Mouse (Mus musculus): ENCODE measurements around the gene Nos3. TPM values are rescaled to one million over a fixed set of nuclear protein-coding genes. Genes with fewer than 3 reads are reported as not detected.

Gene Nos3
- polyA plus RNA-seq, 1 experiment from 2014 or later: 27.3 TPM

DNA sequence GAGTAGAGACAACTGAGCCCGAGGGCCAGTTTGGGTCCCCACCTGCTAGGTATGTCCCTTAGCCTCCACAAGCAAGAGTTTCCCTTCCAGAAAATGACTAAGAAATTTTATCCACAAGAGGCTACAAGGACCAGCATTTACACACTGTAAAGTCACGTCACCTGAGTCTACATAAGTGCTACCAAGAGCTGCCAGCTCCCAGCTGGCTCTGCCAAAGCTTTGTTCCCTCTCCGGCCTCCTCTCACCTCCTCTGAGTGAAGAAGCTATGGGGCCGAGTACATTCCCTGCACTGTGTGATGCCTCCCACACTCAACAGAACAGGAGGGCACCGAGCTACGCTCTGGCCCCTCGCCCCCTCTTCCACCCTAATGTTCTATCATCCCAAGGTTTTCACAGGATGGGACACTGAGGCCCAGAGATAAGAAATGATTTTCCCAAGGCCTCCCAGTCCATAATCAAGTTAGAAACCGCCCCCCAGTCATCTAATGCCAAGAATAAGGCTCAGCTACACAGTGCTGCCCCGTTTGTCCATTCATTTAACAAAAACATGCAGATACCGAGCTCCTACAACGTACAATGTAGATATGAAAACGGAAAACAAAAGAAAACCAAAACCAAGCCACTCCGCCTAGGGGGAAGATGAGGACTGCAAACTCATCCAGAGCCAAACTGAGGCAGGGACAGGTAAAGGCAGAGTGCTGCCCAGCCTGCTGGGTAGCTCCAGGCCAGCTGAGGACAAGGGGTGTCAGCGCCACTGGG is 22.2 kb upstream of the Nos3 start:
- WGBS: 51% methylated on average over 14 of the region's 14 CpGs
- no peaks in the 10 kb centered on the region for H3K27me3 ChIP-seq (ENCODE audit: control insufficient read depth, insufficient read depth, low read length)
- peak overlapping the region; percentile 86 for H3K27ac ChIP-seq (ENCODE audit: low read length)
- H3K9ac ChIP-seq (ENCODE audit: low read length): peak overlapping the region; percentile 57
- H3K9me3 ChIP-seq (replicated peaks; ENCODE audit: control insufficient read depth, low read length): no peaks in the 10 kb centered on the region
- H3K36me3 ChIP-seq (ENCODE audit: control insufficient read depth, insufficient read depth): peaks cover 3% of the 10 kb centered on the region; the same call in 1 of the 2 replicates
- H3K4me2 ChIP-seq (ENCODE audit: low read depth, low read length): peak overlapping the region; percentile 29; the same call in 1 of the 2 replicates
- peaks cover 79% of the 10 kb centered on the region for H3K4me1 ChIP-seq (ENCODE audit: control insufficient read depth, insufficient read depth, low read length)
- 0 out of 2 replicates have a peak, but pooled peaks have one; percentile 14 for ATAC-seq (replicated peaks; ENCODE audit: extremely low read depth, insufficient read depth, low FRiP score)
- no peak overlapping the region for H3K4me3 ChIP-seq (ENCODE audit: low read length)

- Histone ChIP-seq H3K27me3 (ENCODE audit: control insufficient read depth, insufficient read depth, low read length) (no peaks in the 10 kb centered on the region), H3K36me3 (ENCODE audit: control insufficient read depth, insufficient read depth) (peaks cover 3% of the 10 kb centered on the region; the same call in 1 of the 2 replicates), H3K4me2 (ENCODE audit: low read depth, low read length) (no peak overlapping the region), H3K9me3 (replicated peaks; ENCODE audit: control insufficient read depth, low read length) (no peaks in the 10 kb centered on the region), H3K4me3 (ENCODE audit: low read length) (no peak overlapping the region), H3K4me1 (ENCODE audit: control insufficient read depth, insufficient read depth, low read length) (peaks cover 79% of the 10 kb centered on the region), H3K9ac (ENCODE audit: low read length) (peak overlapping the region; percentile 57), H3K27ac (ENCODE audit: low read length) (peak overlapping the region; percentile 86)
- 43% methylated on average over 8 of the region's 8 CpGs for WGBS
- ATAC-seq (replicated peaks; ENCODE audit: extremely low read depth, insufficient read depth, low FRiP score): no peak
Observed at GRCm38 (mm10) chr5:24342966-24343365, 21.6 kb upstream of the Nos3 start.

- Histone ChIP-seq H3K4me1 (ENCODE audit: control insufficient read depth, insufficient read depth, low read length) (peaks cover 78% of the 10 kb centered on the region), H3K9ac (ENCODE audit: low read length) (peak overlapping the region; percentile 57), H3K27me3 (ENCODE audit: control insufficient read depth, insufficient read depth, low read length) (no peaks in the 10 kb centered on the region), H3K4me3 (ENCODE audit: low read length) (no peak overlapping the region), H3K9me3 (replicated peaks; ENCODE audit: control insufficient read depth, low read length) (no peaks in the 10 kb centered on the region), H3K36me3 (ENCODE audit: control insufficient read depth, insufficient read depth) (peaks cover 3% of the 10 kb centered on the region; the same call in 1 of the 2 replicates), H3K4me2 (ENCODE audit: low read depth, low read length) (no peak overlapping the region), H3K27ac (ENCODE audit: low read length) (peak overlapping the region; percentile 86)
- no peak for ATAC-seq (replicated peaks; ENCODE audit: extremely low read depth, insufficient read depth, low FRiP score)
Observed at GRCm38 (mm10) chr5:24343379-24343778, 21.2 kb upstream of the Nos3 start.

GRCm38 (mm10) chr5:24343977-24344436 is 20.6 kb upstream of the Nos3 start:
- Histone ChIP-seq H3K36me3 (ENCODE audit: control insufficient read depth, insufficient read depth) (peaks cover 3% of the 10 kb centered on the region; the same call in 1 of the 2 replicates), H3K4me3 (ENCODE audit: low read length) (0 out of 2 replicates have a peak overlapping the region, but pooled peaks have one; percentile 5), H3K9ac (ENCODE audit: low read length) (peak overlapping the region; percentile 57), H3K27me3 (ENCODE audit: control insufficient read depth, insufficient read depth, low read length) (no peaks in the 10 kb centered on the region), H3K9me3 (replicated peaks; ENCODE audit: control insufficient read depth, low read length) (no peaks in the 10 kb centered on the region), H3K4me2 (ENCODE audit: low read depth, low read length) (peak overlapping the region; percentile 43), H3K4me1 (ENCODE audit: control insufficient read depth, insufficient read depth, low read length) (peaks cover 77% of the 10 kb centered on the region), H3K27ac (ENCODE audit: low read length) (peak overlapping the region; percentile 86)
- 20% methylated on average over 2 of the region's 2 CpGs for WGBS
- no peak for ATAC-seq (replicated peaks; ENCODE audit: extremely low read depth, insufficient read depth, low FRiP score)

DNA sequence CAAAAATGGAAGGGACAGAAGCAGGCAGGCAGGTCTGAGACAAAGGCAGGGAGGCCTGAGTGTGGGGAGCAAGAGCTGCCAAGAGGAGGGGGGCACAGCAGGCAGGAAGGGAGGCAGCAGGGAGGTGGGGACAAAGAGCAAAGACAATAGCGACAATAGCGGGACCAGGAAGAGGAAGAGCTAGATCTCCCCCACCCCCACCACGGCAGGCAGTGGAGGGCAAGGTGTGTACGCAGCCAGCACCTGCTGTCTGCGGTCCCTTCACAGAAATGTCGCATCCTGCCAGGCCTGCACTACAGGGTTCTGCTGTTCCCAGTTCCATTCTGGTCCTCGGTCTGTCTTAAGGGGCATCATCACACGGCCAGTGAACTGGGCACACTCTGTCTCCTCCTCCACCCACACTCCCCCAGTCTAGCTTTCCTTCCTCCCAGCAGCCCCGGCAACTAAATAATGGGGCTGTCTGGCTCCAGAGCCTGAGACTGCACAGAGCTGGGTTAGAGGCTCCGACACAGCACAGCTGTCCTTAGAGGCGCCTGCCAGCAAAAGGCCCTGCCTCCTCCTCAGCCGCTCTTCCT is 20.0 kb upstream of the Nos3 start:
- Histone ChIP-seq H3K4me2 (ENCODE audit: low read depth, low read length) (peak overlapping the region; percentile 43), H3K27me3 (ENCODE audit: control insufficient read depth, insufficient read depth, low read length) (no peaks in the 10 kb centered on the region), H3K9ac (ENCODE audit: low read length) (peak overlapping the region; percentile 57), H3K9me3 (replicated peaks; ENCODE audit: control insufficient read depth, low read length) (no peaks in the 10 kb centered on the region), H3K4me1 (ENCODE audit: control insufficient read depth, insufficient read depth, low read length) (peaks cover 79% of the 10 kb centered on the region), H3K27ac (ENCODE audit: low read length) (peak overlapping the region; percentile 86), H3K4me3 (ENCODE audit: low read length) (0 out of 2 replicates have a peak overlapping the region, but pooled peaks have one; percentile 5), H3K36me3 (ENCODE audit: control insufficient read depth, insufficient read depth) (peaks cover 3% of the 10 kb centered on the region; the same call in 1 of the 2 replicates)
- WGBS: 18% methylated on average over 12 of the region's 12 CpGs
- ATAC-seq (replicated peaks; ENCODE audit: extremely low read depth, insufficient read depth, low FRiP score): peak; percentile 41

DNA sequence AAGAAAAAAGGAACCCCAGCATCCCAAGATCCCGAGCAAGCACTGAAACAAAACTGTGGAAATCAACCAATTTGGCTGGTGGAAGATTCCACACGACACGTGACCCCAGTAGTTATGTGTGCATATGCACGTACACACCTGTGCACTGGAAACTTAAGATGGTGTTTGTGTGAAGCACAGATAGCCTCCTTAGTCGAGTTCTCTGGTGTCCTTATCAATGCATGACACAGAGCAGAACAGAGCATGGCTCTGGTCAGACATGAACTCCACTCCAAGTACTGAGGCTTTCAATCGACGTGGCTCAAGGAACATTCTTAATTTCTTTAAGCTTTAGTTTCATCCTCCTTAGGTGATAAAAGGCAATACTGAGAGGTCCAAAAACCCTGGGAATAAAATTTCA is 18.3 kb upstream of the Nos3 start:
- H3K4me2 ChIP-seq (ENCODE audit: low read depth, low read length): no peak overlapping the region
- peaks cover 72% of the 10 kb centered on the region for H3K4me1 ChIP-seq (ENCODE audit: control insufficient read depth, insufficient read depth, low read length)
- no peak overlapping the region for H3K4me3 ChIP-seq (ENCODE audit: low read length)
- H3K27me3 ChIP-seq (ENCODE audit: control insufficient read depth, insufficient read depth, low read length): no peaks in the 10 kb centered on the region
- H3K27ac ChIP-seq (ENCODE audit: low read length): no peak overlapping the region
- ATAC-seq (replicated peaks; ENCODE audit: extremely low read depth, insufficient read depth, low FRiP score): no peak
- H3K9ac ChIP-seq (ENCODE audit: low read length): no peak overlapping the region
- H3K36me3 ChIP-seq (ENCODE audit: control insufficient read depth, insufficient read depth): no peaks in the 10 kb centered on the region; the same call in 1 of the 2 replicates
- no peaks in the 10 kb centered on the region for H3K9me3 ChIP-seq (replicated peaks; ENCODE audit: control insufficient read depth, low read length)
- WGBS: 70% methylated on average over 7 of the region's 7 CpGs

DNA sequence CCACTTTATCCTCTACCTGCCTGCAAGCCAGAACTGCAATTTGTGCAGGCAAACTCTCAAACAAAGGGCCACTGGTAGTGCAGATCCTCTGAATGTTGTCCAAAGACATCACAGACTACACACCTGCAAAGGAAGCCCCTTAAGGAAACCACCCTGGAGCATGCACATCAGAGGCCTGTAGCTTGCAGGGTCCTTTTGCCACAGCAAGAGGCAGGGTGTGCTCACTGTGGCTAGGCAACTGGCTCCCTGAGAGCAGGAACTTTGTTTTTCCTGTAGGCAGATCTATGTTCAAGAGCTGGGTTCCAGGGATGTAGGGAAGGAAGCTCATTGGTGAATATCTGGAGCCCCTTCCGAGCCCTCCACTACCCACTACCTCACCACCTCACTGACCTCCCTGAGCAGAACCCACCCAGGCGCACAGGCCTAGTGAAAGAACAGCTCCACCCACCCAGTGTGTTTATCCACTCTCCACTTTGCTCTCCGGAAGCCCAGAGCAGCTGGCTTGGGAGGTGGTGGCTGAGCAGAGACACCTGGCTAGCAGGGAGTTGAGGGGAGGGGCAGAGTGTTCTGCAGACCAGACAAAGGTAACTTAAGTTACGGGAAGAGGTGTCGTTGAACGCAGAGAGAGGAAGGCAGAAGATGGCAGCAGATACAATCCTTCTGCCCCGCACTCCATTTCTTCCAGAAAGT is 17.3 kb upstream of the Nos3 start:
- H3K4me1 ChIP-seq (ENCODE audit: control insufficient read depth, insufficient read depth, low read length): peaks cover 62% of the 10 kb centered on the region
- H3K36me3 ChIP-seq (ENCODE audit: control insufficient read depth, insufficient read depth): no peaks in the 10 kb centered on the region; the same call in 1 of the 2 replicates
- peak overlapping the region; percentile 84; the same call in 1 of the 2 replicates for H3K4me3 ChIP-seq (ENCODE audit: low read length)
- ATAC-seq (replicated peaks; ENCODE audit: extremely low read depth, insufficient read depth, low FRiP score): no peak
- H3K4me2 ChIP-seq (ENCODE audit: low read depth, low read length): peak overlapping the region; percentile 87
- WGBS: 51% methylated on average over 7 of the region's 7 CpGs
- peak overlapping the region; percentile 98 for H3K27ac ChIP-seq (ENCODE audit: low read length)
- H3K27me3 ChIP-seq (ENCODE audit: control insufficient read depth, insufficient read depth, low read length): no peaks in the 10 kb centered on the region
- no peak overlapping the region for H3K9ac ChIP-seq (ENCODE audit: low read length)
- H3K9me3 ChIP-seq (replicated peaks; ENCODE audit: control insufficient read depth, low read length): no peaks in the 10 kb centered on the region

GRCm38 (mm10) chr5:24348128-24348527 is 16.5 kb upstream of the Nos3 start:
- Histone ChIP-seq H3K4me1 (ENCODE audit: control insufficient read depth, insufficient read depth, low read length) (peaks cover 58% of the 10 kb centered on the region), H3K27me3 (ENCODE audit: control insufficient read depth, insufficient read depth, low read length) (no peaks in the 10 kb centered on the region), H3K27ac (ENCODE audit: low read length) (peak overlapping the region; percentile 98), H3K36me3 (ENCODE audit: control insufficient read depth, insufficient read depth) (no peaks in the 10 kb centered on the region; the same call in 1 of the 2 replicates), H3K4me2 (ENCODE audit: low read depth, low read length) (peak overlapping the region; percentile 87), H3K9me3 (replicated peaks; ENCODE audit: control insufficient read depth, low read length) (no peaks in the 10 kb centered on the region), H3K4me3 (ENCODE audit: low read length) (peak overlapping the region; percentile 84), H3K9ac (ENCODE audit: low read length) (peak overlapping the region; percentile 98)
- ATAC-seq (replicated peaks; ENCODE audit: extremely low read depth, insufficient read depth, low FRiP score): peak; percentile 12
- whole genome bisulfite sequencing: 2% methylated on average over 41 of the region's 41 CpGs
